Mouse (Mus musculus) hindbrain, embryonic 11.5 days (tissue): ENCODE data around the gene Sec31a. TPM values are rescaled to one million over a fixed set of nuclear protein-coding genes. Genes with fewer than 3 reads are reported as not detected.

Experiments
- ATAC-seq: fragments of 200-750 bp; cut with Nextera tagmentation; 2 replicates; pipeline ENCODE4 v1.8.0; 2017; ENCODE audit warnings: mild to moderate bottlenecking, moderate TSS enrichment, moderate library complexity; ENCODE audit not compliant: low FRiP score
- DNase-seq: peaks from one replicate; pipeline ENCODE4 v3.0.0-alpha.2; 2015; ENCODE audit warnings: low spot score
- H3K27ac ChIP-seq: fragments of 300-500 bp; sonication (generic); 2 replicates; pipeline ENCODE4 v1.5.1; 2014; ENCODE audit warnings: mild to moderate bottlenecking, low read depth, low read length
- H3K27me3 ChIP-seq: fragments of 300-500 bp; sonication (generic); 2 replicates; pipeline ENCODE4 v1.6.1; 2014; ENCODE audit warnings: mild to moderate bottlenecking, low read length, moderate library complexity, mixed read lengths; ENCODE audit not compliant: control insufficient read depth, insufficient read depth
- H3K36me3 ChIP-seq: fragments of 300-500 bp; sonication (generic); 2 replicates; pipeline ENCODE4 v1.6.1; 2014; ENCODE audit warnings: mild to moderate bottlenecking, low read length, moderate library complexity, mixed read lengths; ENCODE audit not compliant: control insufficient read depth, insufficient read depth
- H3K4me1 ChIP-seq: fragments of 300-500 bp; sonication (generic); replicated peaks from 2 replicates; pipeline ENCODE4 v1.6.1; 2014; ENCODE audit warnings: low read length, mixed read lengths; ENCODE audit not compliant: control insufficient read depth, insufficient read depth
- H3K4me2 ChIP-seq: fragments of 300-500 bp; sonication (generic); replicated peaks from 2 replicates; pipeline ENCODE4 v1.6.1; 2014; ENCODE audit warnings: mild to moderate bottlenecking, low read depth, low read length
- H3K4me3 ChIP-seq: fragments of 300-500 bp; sonication (generic); 2 replicates; pipeline ENCODE4 v1.5.1; 2014; ENCODE audit warnings: low read depth, low read length
- H3K9ac ChIP-seq: fragments of 300-500 bp; sonication (generic); 2 replicates; pipeline ENCODE4 v1.6.1; 2014; ENCODE audit warnings: low read depth, low read length
- H3K9me3 ChIP-seq: fragments of 300-500 bp; sonication (generic); 2 replicates; pipeline ENCODE4 v1.6.1; 2016; ENCODE audit warnings: low read length; ENCODE audit not compliant: control insufficient read depth
- WGBS: fragments of 180-500 bp; shearing (Covaris S2); extraction: QIAGEN DNeasy Blood & Tissue Kit; methylation state at CpG from one replicate; pipeline ENCODE4 v1.1.7; 2014; 5-methylcytosine and 5-hydroxymethylcytosine counted together
- polyA plus RNA-seq: library from polyadenylated mRNA; unstranded; fragments of >200 nt; fragmentation: Nextera tagmentation; extraction: Ambion mirVana; gene quantifications from 2 replicates; pipeline ENCODE4 v1.2.1, GENCODE M21; 2014

The Sec31a gene
- polyA plus RNA-seq, 1 experiment from 2014 or later: 107 TPM

- WGBS: 37% methylated on average over 3 of the region's 3 CpGs
- Histone ChIP-seq H3K9me3 (no peaks in the 10 kb centered on the region), H3K9ac (no peak overlapping the region), H3K27ac (no peak overlapping the region), H3K4me3 (no peak overlapping the region), H3K4me1 (no peaks in the 10 kb centered on the region), H3K27me3 (no peaks in the 10 kb centered on the region), H3K36me3 (no peaks in the 10 kb centered on the region), H3K4me2 (no peak overlapping the region)
- DNase-seq (no peak), ATAC-seq (no peak)
These were observed 100.4 kb downstream of the Sec31a start for GRCm38 (mm10) chr5:100315646-100316045.

- Histone ChIP-seq H3K27ac (no peak overlapping the region), H3K4me2 (no peak overlapping the region), H3K9me3 (no peaks in the 10 kb centered on the region), H3K4me1 (no peaks in the 10 kb centered on the region), H3K4me3 (no peak overlapping the region), H3K36me3 (no peaks in the 10 kb centered on the region), H3K9ac (no peak overlapping the region), H3K27me3 (no peaks in the 10 kb centered on the region)
- 85% methylated on average over 5 of the region's 5 CpGs for WGBS
- DNase-seq: no peak
- ATAC-seq: no peak
These were observed 103.6 kb downstream of the Sec31a start for GRCm38 (mm10) chr5:100312391-100312790.

Other genes starting within 250 kb of the Sec31a start
- gene Lin54, start 84.4 kb upstream of the Sec31a start, polyA plus RNA-seq: 16.6 and 17.7 TPM in 2 replicates
- gene Cops4, start 102.1 kb upstream of the Sec31a start, polyA plus RNA-seq: 229 and 239 TPM in 2 replicates
- gene Plac8, start 156.0 kb upstream of the Sec31a start, polyA plus RNA-seq: 3.0 and 3.9 TPM in 2 replicates